Mouse (Mus musculus) midbrain, embryonic 10.5 days (tissue): ENCODE results near the gene Ltbp1. TPM values are rescaled to one million over a fixed set of nuclear protein-coding genes. Genes with fewer than 3 reads are reported as not detected.

ENCODE experiments used
- DNase-seq: peaks from one replicate; pipeline ENCODE4 v3.0.0-alpha.2; 2017; ENCODE audit warnings: low spot score
- H3K27ac ChIP-seq: fragments of 300-500 bp; sonication (generic); replicated peaks from 2 replicates; pipeline ENCODE4 v1.5.1; 2016; ENCODE audit warnings: mild to moderate bottlenecking
- H3K27me3 ChIP-seq: fragments of 300-500 bp; sonication (generic); 2 replicates; pipeline ENCODE4 v1.6.1; 2016; ENCODE audit warnings: low read depth, mild to moderate bottlenecking; ENCODE audit not compliant: poor library complexity, severe bottlenecking
- H3K36me3 ChIP-seq: fragments of 300-500 bp; sonication (generic); 2 replicates; pipeline ENCODE4 v1.6.1; 2016; ENCODE audit warnings: mild to moderate bottlenecking, moderate library complexity
- H3K4me1 ChIP-seq: fragments of 300-500 bp; sonication (generic); 2 replicates; pipeline ENCODE4 v1.6.1; 2016
- H3K4me3 ChIP-seq: fragments of 300-500 bp; sonication (generic); 2 replicates; pipeline ENCODE4 v1.5.1; 2016; ENCODE audit warnings: mild to moderate bottlenecking, moderate library complexity
- H3K9me3 ChIP-seq: fragments of 300-500 bp; sonication (generic); replicated peaks from 2 replicates; pipeline ENCODE4 v1.6.1; 2016; ENCODE audit warnings: mild to moderate bottlenecking
- WGBS: fragments of 180-500 bp; shearing (Covaris S2); methylation state at CpG from one replicate; pipeline ENCODE4 v1.1.7; 2016; 5-methylcytosine and 5-hydroxymethylcytosine counted together
- polyA plus RNA-seq: library from polyadenylated mRNA; unstranded; fragments of >200 nt; fragmentation: Nextera tagmentation; extraction: Ambion mirVana; gene quantifications from 2 replicates; pipeline ENCODE4 v1.2.1, GENCODE M21; 2016

Gene Ltbp1
- polyA plus RNA-seq, 1 experiment from 2014 or later: 5.4 TPM

DNA sequence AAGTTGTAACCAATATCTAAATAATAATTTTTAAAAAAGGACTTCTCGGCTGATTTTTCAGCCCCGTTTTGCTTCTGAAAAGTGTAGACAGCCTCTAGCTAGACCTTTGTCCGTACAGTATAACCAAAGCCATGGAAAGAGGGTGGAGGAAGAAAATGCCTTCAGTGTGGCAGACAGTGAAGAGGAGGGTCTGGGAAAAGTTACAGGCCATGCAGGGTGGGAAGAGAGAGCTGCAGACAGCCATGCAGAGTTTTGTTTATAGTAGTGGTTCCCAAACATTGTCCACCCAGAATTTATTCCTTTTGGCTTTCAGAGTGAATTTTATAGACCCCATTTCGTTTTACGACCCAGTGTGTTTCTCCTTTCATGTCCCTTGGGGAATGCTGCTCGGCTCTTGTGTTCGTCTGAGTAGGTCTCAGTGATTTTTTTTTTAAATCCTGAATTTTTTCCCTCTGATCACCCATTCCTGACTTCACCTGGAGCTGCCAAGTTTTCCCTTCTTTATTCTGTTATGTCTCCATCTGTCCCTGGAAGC, 202.9 kb downstream of the Ltbp1 start:
- H3K4me1 ChIP-seq: no peaks in the 10 kb centered on the region
- H3K9me3 ChIP-seq: no peaks in the 10 kb centered on the region
- H3K36me3 ChIP-seq: no peaks in the 10 kb centered on the region
- no peaks in the 10 kb centered on the region for H3K27me3 ChIP-seq
- no peak for DNase-seq
- 89% methylated on average over 7 of the region's 7 CpGs for WGBS
- H3K27ac ChIP-seq: no peak overlapping the region
- H3K4me3 ChIP-seq: no peak overlapping the region

DNA sequence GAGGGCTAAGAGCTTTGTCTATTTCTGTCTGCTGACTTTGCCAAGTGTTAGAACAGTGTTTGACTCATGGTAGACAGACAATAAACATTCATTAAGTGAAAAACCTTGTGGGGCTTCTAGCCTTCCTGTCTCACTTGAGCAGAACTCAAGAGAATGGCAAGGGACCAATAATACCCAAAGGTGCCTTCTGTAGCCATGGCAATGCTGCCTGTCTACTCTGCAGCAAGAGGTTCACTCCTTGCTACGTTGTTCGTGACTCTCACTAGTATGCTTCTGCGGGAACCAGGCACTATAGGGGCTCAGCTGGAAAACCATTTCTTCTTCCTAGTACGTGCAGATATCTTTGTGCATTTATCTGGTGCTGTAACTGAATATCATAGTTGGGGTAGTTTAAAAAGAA, 205.2 kb downstream of the Ltbp1 start:
- H3K27ac ChIP-seq: no peak overlapping the region
- no peak for DNase-seq
- H3K36me3 ChIP-seq: no peaks in the 10 kb centered on the region
- no peaks in the 10 kb centered on the region for H3K27me3 ChIP-seq
- no peaks in the 10 kb centered on the region for H3K4me1 ChIP-seq
- H3K4me3 ChIP-seq: no peak overlapping the region
- 93% methylated on average over 4 of the region's 4 CpGs for WGBS
- no peaks in the 10 kb centered on the region for H3K9me3 ChIP-seq

DNA sequence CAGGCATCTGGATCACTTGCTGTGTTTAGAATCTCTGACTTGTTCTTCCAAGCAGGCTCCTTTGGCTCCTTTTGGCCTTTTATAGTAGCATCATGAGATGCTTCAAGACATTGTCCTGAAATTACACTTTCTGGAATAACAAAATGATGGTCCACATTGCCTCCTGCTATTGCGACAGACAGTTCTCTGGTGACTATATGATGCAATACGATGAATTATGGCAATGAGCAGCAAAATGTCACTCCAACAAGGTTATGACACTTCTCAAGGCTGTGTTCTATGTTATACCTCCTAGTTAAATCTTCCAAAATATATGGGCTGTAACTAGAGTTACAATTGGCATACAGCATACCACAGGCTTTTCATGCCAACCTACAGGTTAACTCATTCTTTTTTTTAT, 211.0 kb downstream of the Ltbp1 start:
- H3K27me3 ChIP-seq: no peaks in the 10 kb centered on the region
- no peaks in the 10 kb centered on the region for H3K9me3 ChIP-seq
- DNase-seq: no peak
- H3K36me3 ChIP-seq: no peaks in the 10 kb centered on the region
- no peak overlapping the region for H3K4me3 ChIP-seq
- 92% methylated on average over 2 of the region's 2 CpGs for WGBS
- H3K4me1 ChIP-seq: no peaks in the 10 kb centered on the region
- no peak overlapping the region for H3K27ac ChIP-seq

DNA sequence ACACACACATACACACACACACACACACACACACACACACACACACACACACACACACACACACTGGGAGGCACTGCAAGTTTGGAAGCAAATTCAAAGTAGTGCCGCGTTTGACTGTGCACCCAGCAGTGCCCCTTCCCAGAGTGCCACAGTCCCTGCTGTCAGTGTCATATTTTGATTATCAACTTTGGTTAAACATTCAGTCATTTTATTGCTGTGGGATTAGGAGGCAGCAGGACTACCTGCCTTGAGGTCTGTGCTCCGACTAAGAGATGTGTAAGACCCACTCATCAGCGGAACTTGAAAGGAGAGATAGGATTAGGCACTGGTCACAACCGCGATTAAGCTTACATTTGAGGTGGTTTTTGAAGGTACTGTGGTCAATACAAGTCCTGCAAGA, 213.3 kb downstream of the Ltbp1 start:
- no peak for DNase-seq
- Histone ChIP-seq H3K4me1 (no peaks in the 10 kb centered on the region), H3K4me3 (no peak overlapping the region), H3K36me3 (no peaks in the 10 kb centered on the region), H3K27me3 (no peaks in the 10 kb centered on the region), H3K9me3 (no peaks in the 10 kb centered on the region), H3K27ac (no peak overlapping the region)
- 94% methylated on average over 6 of the region's 6 CpGs for WGBS

DNA sequence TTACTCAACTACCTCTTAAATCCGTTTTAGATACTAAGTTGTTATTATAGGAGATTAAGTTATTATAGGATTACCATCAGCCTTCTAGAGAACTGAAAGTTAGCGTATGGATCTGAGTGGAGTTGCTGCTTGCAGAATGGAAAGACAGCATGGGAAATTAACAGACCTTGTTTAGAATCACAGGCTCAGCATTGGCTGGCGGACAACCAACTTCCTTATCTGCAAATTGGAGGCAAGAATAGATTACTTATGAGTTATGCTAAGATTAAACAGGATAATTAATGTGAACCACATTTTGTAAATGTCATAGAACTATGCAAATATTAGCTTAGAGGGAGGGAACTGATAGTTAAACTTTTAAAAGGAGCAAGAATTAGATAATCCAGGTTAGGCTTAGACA, 223.0 kb downstream of the Ltbp1 start:
- H3K4me1 ChIP-seq: no peaks in the 10 kb centered on the region
- no peaks in the 10 kb centered on the region for H3K9me3 ChIP-seq
- no peaks in the 10 kb centered on the region; the same call in 1 of the 2 replicates for H3K36me3 ChIP-seq
- H3K27ac ChIP-seq: no peak overlapping the region
- H3K27me3 ChIP-seq: no peaks in the 10 kb centered on the region
- H3K4me3 ChIP-seq: no peak overlapping the region
- WGBS: 84% methylated on average over 3 of the region's 3 CpGs
- DNase-seq: no peak

DNA sequence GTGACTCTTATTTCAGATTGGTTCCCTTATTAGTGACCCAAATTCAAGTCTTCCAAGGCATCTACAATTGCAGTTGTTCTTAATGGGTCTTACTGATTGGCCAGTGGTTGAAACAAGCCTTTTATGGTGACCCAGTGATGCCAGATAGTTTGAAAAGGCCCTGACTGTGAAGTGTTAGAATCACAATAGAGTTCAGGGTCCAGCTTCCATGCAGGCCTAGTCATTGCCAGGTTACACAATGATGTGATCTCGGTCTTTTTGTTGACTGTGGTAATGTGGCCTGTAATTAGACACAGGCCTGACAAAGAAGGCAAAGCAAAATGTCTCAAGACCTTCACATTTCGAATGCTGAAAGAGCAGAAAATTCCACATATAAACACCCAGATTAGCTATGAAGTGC, 227.8 kb downstream of the Ltbp1 start:
- Histone ChIP-seq H3K9me3 (no peaks in the 10 kb centered on the region), H3K27me3 (no peaks in the 10 kb centered on the region), H3K4me1 (no peaks in the 10 kb centered on the region), H3K4me3 (no peak overlapping the region), H3K36me3 (no peaks in the 10 kb centered on the region), H3K27ac (no peak overlapping the region)
- no peak for DNase-seq
- WGBS: 36% methylated on average over 2 of the region's 2 CpGs

DNA sequence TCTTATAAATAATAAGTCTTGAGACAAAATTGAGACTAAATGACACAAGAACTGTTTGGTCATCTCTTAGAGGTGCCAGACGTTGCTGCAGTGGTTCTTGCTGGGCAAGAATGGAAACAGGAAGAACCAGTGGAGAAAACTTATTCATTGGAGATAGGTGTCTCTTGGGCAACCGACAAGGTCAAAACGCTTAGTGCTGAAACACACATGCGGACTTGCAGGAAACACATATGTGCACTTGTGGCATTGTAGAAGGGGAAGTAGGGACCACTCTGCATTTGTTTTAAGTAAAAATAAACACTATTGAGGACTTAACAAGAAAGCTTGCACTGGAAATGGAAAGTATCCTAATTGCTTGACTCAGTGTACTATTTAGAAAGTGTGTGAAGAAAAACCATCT, 228.6 kb downstream of the Ltbp1 start:
- Histone ChIP-seq H3K9me3 (no peaks in the 10 kb centered on the region), H3K36me3 (no peaks in the 10 kb centered on the region), H3K4me3 (no peak overlapping the region), H3K27me3 (no peaks in the 10 kb centered on the region), H3K4me1 (no peaks in the 10 kb centered on the region), H3K27ac (no peak overlapping the region)
- 94% methylated on average over 4 of the region's 4 CpGs for WGBS
- no peak for DNase-seq

DNA sequence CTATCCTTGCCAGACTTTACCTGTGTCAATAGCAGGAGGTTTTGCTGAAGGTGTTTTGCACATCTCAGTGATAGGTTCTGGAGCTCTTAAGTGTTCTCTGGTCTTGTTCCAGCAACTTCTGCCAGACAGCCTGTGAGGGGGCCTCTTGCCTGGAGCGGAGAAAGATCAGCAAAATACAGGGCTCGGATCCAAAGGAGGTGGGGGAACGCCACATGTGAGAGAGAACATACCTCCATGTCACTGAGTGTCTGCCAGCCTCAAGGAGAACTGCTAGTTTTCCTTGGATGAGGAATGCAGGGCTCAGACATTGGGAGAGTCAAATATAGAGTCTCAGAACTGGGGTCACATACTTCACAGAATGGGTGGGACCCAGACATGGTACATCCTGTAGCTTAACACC, 230.4 kb downstream of the Ltbp1 start:
- 92% methylated on average over 3 of the region's 3 CpGs for WGBS
- no peaks in the 10 kb centered on the region for H3K36me3 ChIP-seq
- no peak for DNase-seq
- no peak overlapping the region for H3K27ac ChIP-seq
- no peaks in the 10 kb centered on the region for H3K9me3 ChIP-seq
- H3K27me3 ChIP-seq: no peaks in the 10 kb centered on the region
- H3K4me3 ChIP-seq: no peak overlapping the region
- H3K4me1 ChIP-seq: no peaks in the 10 kb centered on the region

DNA sequence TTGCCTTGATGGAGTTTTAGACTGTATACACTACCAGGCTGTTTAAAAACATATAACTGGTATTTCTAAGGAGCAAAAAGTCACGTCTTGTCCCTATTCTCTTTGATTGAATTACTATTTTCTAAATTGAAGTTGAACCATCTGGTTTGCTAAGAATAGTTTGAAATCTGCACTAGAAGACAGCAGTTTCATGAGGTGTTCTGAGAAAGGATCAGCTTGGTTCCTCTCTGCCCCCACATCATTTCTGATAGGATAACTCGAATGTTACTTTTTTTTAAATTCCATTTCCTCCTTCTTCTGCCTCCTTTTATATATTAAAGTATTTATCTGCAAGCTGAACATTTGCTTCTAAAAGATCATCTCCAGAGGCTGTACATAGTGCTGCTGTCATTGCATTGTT, 231.2 kb downstream of the Ltbp1 start:
- DNase-seq: no peak
- H3K27ac ChIP-seq: no peak overlapping the region
- H3K4me1 ChIP-seq: no peaks in the 10 kb centered on the region
- no peak overlapping the region for H3K4me3 ChIP-seq
- no peaks in the 10 kb centered on the region for H3K27me3 ChIP-seq
- no peaks in the 10 kb centered on the region for H3K9me3 ChIP-seq
- WGBS: 89% methylated on average over 2 of the region's 2 CpGs
- no peaks in the 10 kb centered on the region for H3K36me3 ChIP-seq

DNA sequence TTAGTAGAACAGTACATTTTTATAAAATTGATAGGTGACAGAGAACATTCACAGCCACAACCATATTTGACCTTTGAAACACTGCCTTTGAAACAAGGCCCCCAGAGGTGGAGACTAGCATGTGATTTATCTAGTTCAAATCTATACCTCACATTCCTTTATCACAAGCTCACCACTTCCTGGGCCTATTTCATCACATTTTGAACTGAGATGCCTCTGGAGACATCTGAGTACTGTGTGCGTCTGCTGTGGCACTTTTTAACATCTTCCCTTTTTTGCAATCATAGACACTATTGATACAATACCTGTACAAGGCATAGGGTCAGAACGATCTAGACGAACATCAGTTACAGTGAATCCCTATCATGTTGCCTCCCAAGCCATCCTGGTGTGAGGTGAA, 232.1 kb downstream of the Ltbp1 start:
- no peaks in the 10 kb centered on the region for H3K27me3 ChIP-seq
- H3K27ac ChIP-seq: no peak overlapping the region

DNA sequence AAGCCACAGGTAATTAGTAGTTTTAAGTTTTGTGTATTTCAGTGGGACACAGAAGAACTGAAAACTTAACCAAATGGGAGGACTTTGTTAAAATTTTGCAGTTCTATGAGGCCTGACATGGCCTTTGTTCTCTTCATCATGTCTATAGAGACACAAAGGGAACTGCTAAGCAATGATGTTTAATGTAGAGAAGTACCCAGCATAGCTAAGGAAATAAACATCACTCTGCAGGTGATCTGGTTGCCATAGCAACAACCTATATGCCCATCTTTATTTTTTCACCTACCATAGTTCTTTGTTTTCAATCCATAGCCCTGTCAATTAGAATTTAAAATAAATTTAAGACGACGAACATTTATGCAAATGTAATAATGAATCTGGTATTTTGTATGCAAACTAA, 233.3 kb downstream of the Ltbp1 start:
- no peaks in the 10 kb centered on the region for H3K27me3 ChIP-seq
- no peaks in the 10 kb centered on the region for H3K36me3 ChIP-seq
- WGBS: 90% methylated on average over 2 of the region's 2 CpGs

More for the DNA sequence above, 232.1 kb downstream of the Ltbp1 start:
- WGBS: 99% methylated on average over 3 of the region's 3 CpGs
- Histone ChIP-seq H3K36me3 (no peaks in the 10 kb centered on the region), H3K4me1 (no peaks in the 10 kb centered on the region), H3K9me3 (no peaks in the 10 kb centered on the region), H3K4me3 (no peak overlapping the region)
- DNase-seq: no peak

DNA sequence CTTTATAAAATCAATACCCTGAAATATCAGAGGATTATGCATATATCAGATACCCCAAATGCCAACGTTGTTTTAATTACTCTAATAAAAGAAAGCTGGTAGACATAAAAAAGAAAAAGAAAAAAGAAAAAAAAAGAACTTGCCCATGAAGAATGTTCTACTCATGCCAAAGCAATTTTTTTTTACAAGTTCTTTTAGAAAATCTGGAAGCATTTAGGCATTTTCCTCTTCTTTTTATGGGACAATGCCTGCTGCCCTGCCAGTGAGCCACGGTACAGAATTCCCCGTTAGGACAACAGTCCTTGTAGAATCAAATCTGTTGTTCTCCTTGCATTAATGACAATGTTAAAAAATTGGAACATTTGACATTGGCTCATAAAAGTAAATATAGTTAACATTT, 234.2 kb downstream of the Ltbp1 start:
- no peaks in the 10 kb centered on the region for H3K9me3 ChIP-seq
- H3K4me3 ChIP-seq: no peak overlapping the region
- no peak for DNase-seq
- H3K27ac ChIP-seq: no peak overlapping the region
- H3K36me3 ChIP-seq: no peaks in the 10 kb centered on the region
- 92% methylated on average over 3 of the region's 3 CpGs for WGBS
- H3K27me3 ChIP-seq: no peaks in the 10 kb centered on the region
- H3K4me1 ChIP-seq: no peaks in the 10 kb centered on the region

More for the DNA sequence above, 233.3 kb downstream of the Ltbp1 start:
- Histone ChIP-seq H3K9me3 (no peaks in the 10 kb centered on the region), H3K4me1 (no peaks in the 10 kb centered on the region), H3K4me3 (no peak overlapping the region), H3K27ac (no peak overlapping the region)
- DNase-seq: no peak

DNA sequence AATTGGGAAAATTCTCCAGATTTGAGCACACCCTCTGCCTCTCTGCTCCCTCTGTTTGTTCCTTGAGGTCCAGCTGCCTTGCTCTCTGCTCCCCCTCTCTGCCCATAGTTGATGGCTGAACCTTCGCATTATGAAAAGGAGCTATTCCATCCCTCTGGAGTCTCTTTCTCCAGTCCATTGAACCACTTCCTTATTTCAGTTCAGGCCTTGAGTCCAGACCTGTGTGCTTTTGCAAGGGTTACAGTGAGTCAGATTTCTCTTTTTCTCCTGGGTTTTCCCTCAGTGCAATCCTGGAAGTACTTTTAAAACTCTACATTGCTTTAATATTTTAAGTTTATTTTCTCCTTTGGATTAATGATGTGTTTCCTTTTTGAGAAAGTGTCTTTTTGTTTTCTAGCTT, 236.7 kb downstream of the Ltbp1 start:
- no peaks in the 10 kb centered on the region for H3K27me3 ChIP-seq
- H3K4me3 ChIP-seq: no peak overlapping the region
- H3K9me3 ChIP-seq: no peaks in the 10 kb centered on the region
- H3K4me1 ChIP-seq: no peaks in the 10 kb centered on the region
- WGBS: 91% methylated on average over 1 of the region's 1 CpGs
- H3K27ac ChIP-seq: no peak overlapping the region
- no peaks in the 10 kb centered on the region for H3K36me3 ChIP-seq
- DNase-seq: no peak

DNA sequence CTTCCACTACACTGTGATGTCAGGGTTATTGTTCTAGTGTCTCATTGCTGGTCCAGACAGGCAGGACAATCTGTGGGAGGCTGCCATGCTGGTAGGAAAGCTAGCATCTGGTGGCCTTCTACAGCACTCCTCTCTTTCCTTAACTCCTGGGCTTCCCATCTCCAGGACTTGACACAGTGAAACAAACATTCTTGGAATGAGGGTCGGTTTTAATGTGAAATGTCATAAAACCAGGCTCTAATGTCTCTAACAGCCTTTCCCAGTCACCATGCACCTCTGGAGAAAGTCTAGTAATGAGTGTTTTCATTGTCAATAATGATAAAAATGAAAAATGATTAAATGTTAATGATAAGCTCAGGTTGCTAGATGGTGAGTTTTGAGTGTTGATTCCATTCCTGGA, 237.9 kb downstream of the Ltbp1 start:
- H3K27ac ChIP-seq: no peak overlapping the region
- H3K27me3 ChIP-seq: no peaks in the 10 kb centered on the region
- DNase-seq: no peak
- WGBS: 92% methylated on average over 1 of the region's 1 CpGs
- no peaks in the 10 kb centered on the region for H3K9me3 ChIP-seq
- no peaks in the 10 kb centered on the region for H3K4me1 ChIP-seq
- H3K36me3 ChIP-seq: no peaks in the 10 kb centered on the region
- no peak overlapping the region for H3K4me3 ChIP-seq
